Mouse (Mus musculus) ES-E14 (cell line): ENCODE measurements around the gene Cdca7l.

Experiments
- CHD2 ChIP-seq: IDR thresholded peaks from 2 replicates; pipeline ENCODE4 v1.6.1; 2014; ENCODE audit warnings: mild to moderate bottlenecking, low read depth, low read length, inconsistent platforms
- HCFC1 ChIP-seq: IDR thresholded peaks from 2 replicates; pipeline ENCODE4 v1.6.1; 2012; ENCODE audit warnings: low read length, inconsistent platforms, borderline replicate concordance; ENCODE audit not compliant: insufficient read depth
- MAFK ChIP-seq: IDR thresholded peaks from 2 replicates; pipeline ENCODE4 v1.6.1; 2014; ENCODE audit warnings: mild to moderate bottlenecking, low read depth, low read length, inconsistent platforms; ENCODE audit not compliant: insufficient read depth
- ZC3H11A ChIP-seq: IDR thresholded peaks from 2 replicates; pipeline ENCODE4 v1.6.1; 2012; ENCODE audit warnings: low read depth, mild to moderate bottlenecking, inconsistent platforms, low read length, borderline replicate concordance
- ZNF384 ChIP-seq: IDR thresholded peaks from 2 replicates; pipeline ENCODE4 v1.6.1; 2012; ENCODE audit warnings: low read depth, low read length, inconsistent platforms

GRCm38 (mm10) chr12:117821394-117821793, 17.3 kb downstream of the Cdca7l start:
- TF ChIP-seq ZNF384 (no peak), MAFK (no peak), HCFC1 (no peak), ZC3H11A (no peak), CHD2 (no peak)
